Mouse (Mus musculus) cortical plate, adult 2 months (tissue): Measurements from ENCODE around the gene Itpr2.

Experiments used
- CTCF ChIP-seq: fragments of 200-500 bp; IDR thresholded peaks from 2 replicates; pipeline ENCODE4 v1.5.1; 2011; ENCODE audit warnings: mild to moderate bottlenecking, control low read depth, low read length; ENCODE audit not compliant: insufficient read depth; ENCODE audit errors: extremely low read depth
- POLR2A ChIP-seq: fragments of 200-500 bp; IDR thresholded peaks from 2 replicates; pipeline ENCODE4 v1.6.1; 2011; ENCODE audit warnings: mild to moderate bottlenecking, low read length, control low read depth; ENCODE audit not compliant: insufficient read depth; ENCODE audit errors: extremely low read depth

DNA sequence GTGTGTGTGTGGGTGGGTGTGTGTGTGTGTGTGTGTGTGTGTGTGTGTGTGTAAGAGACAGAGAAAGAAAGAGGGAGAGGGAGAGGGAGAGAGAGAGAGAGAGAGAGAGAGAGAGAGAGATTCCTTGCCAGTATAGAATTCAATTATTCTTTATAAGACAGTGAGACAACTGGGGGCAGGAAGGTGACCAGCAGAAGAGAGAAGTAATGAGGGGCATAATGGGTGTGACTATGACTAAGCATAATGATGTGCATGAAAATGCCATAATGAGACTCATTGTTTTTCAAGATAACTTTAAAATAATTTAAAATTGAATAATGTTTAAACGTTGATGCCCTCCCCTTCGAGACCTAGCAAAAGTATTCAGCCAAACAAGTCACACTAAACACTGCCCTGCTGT, 272.1 kb downstream of the Itpr2 start:
- no peak for TF ChIP-seq POLR2A
- TF ChIP-seq CTCF = no peak
